1 mouse cellular context compared by ENCODE assay signal in genomic region chr10:81167200-81168086, GRCm38 (mm10).
A peak's percentile ranks its signal among the peaks of the same experiment; 100 is the strongest.
TF ChIP-seq lines count a peak whose summit lies in the region.

Gene Pias4 (minus strand): TSS chr10:81167923.

TF ChIP-seq in MEL, 35 proteins besides CTCF, POLR2A, EP300 and RAD21 (continued from another document):
- no peak for TF ChIP-seq RCOR1 (IDR thresholded peaks at IDR 0.05; ENCODE audit: low read depth, low read length)
- TF ChIP-seq SMC3 (IDR thresholded peaks at IDR 0.05; ENCODE audit: low read depth, low read length) = no peak
- TF ChIP-seq MXI1 (IDR thresholded peaks at IDR 0.05; ENCODE audit: low read depth, low read length) = peak; percentile 60
- TF ChIP-seq TCF12 (IDR thresholded peaks at IDR 0.05; ENCODE audit: low read depth, low read length) = peak; percentile 80
